Mouse (Mus musculus): ENCODE measurements around the gene Wars. TPM values are rescaled to one million over a fixed set of nuclear protein-coding genes. Genes with fewer than 3 reads are reported as not detected.
A peak's percentile ranks its signal among the peaks of the same experiment; 100 is the strongest.

The Wars gene
- polyA plus RNA-seq, 1 experiment from 2014 or later = 103 TPM

- Histone ChIP-seq H3K4me3 (peak overlapping the region; percentile 80), H3K27ac (peak overlapping the region; percentile 91)
- DNase-seq (ENCODE audit: low spot score) = no peak
Measured at GRCm38 (mm10) chr12:108836722-108837121, 57.3 kb downstream of the Wars start.

GRCm38 (mm10) chr12:108835840-108836409, 58.0 kb downstream of the Wars start, which contains the start of the genes Slc25a29 and Slc25a47:
TSS of gene Slc25a29 (minus strand) at chr12:108835883.
TSS of gene Slc25a47 (plus strand) at chr12:108836046.
- Histone ChIP-seq H3K9me3 (no peaks in the 10 kb centered on the region), H3K4me3 (peak within 1 kb of the TSS; percentile 80), H3K4me1 (peaks cover 40% of the 10 kb centered on the region), H3K27ac (peak within 1 kb of the TSS; percentile 91), H3K36me3 (peaks cover 14% of the 10 kb centered on the region), H3K27me3 (ENCODE audit: insufficient read depth, poor library complexity, severe bottlenecking) (peaks cover 5% of the 10 kb centered on the region; the same call in 1 of the 2 replicates)
- peak; percentile 98 for DNase-seq (ENCODE audit: low spot score)
- under 1% methylated on average over 52 of the region's 53 CpGs for WGBS

More at GRCm38 (mm10) chr12:108836722-108837121, 57.3 kb downstream of the Wars start:
- peaks cover 5% of the 10 kb centered on the region; the same call in 1 of the 2 replicates for H3K27me3 ChIP-seq (ENCODE audit: insufficient read depth, poor library complexity, severe bottlenecking)
- 52% methylated on average over 7 of the region's 7 CpGs for WGBS
- H3K9me3 ChIP-seq = no peaks in the 10 kb centered on the region
- H3K4me1 ChIP-seq = peaks cover 40% of the 10 kb centered on the region
- peaks cover 22% of the 10 kb centered on the region for H3K36me3 ChIP-seq

- H3K4me3 ChIP-seq = peak overlapping the region; percentile 80
- H3K9me3 ChIP-seq = no peaks in the 10 kb centered on the region
- DNase-seq (ENCODE audit: low spot score) = no peak
- peaks cover 40% of the 10 kb centered on the region for H3K4me1 ChIP-seq
- peak overlapping the region; percentile 91 for H3K27ac ChIP-seq
- peaks cover 11% of the 10 kb centered on the region for H3K36me3 ChIP-seq
- H3K27me3 ChIP-seq (ENCODE audit: insufficient read depth, poor library complexity, severe bottlenecking) = peaks cover 5% of the 10 kb centered on the region; the same call in 1 of the 2 replicates
- WGBS = 2% methylated on average over 51 of the region's 51 CpGs
Measured at GRCm38 (mm10) chr12:108835208-108835839, 58.6 kb downstream of the Wars start.

GRCm38 (mm10) chr12:108834786-108835185, 59.2 kb downstream of the Wars start:
- H3K4me1 ChIP-seq = peaks cover 40% of the 10 kb centered on the region
- H3K27ac ChIP-seq = no peak overlapping the region
- 46% methylated on average over 5 of the region's 5 CpGs for WGBS
- DNase-seq (ENCODE audit: low spot score) = no peak
- no peaks in the 10 kb centered on the region for H3K9me3 ChIP-seq
- peaks cover 5% of the 10 kb centered on the region; the same call in 1 of the 2 replicates for H3K27me3 ChIP-seq (ENCODE audit: insufficient read depth, poor library complexity, severe bottlenecking)
- peaks cover 11% of the 10 kb centered on the region for H3K36me3 ChIP-seq
- peak overlapping the region; percentile 80 for H3K4me3 ChIP-seq

GRCm38 (mm10) chr12:108834337-108834736, 59.6 kb downstream of the Wars start:
- WGBS = 87% methylated on average over 3 of the region's 3 CpGs
- H3K4me3 ChIP-seq = 0 out of 2 replicates have a peak overlapping the region, but pooled peaks have one; percentile 80

GRCm38 (mm10) chr12:108833408-108833807, 60.6 kb downstream of the Wars start:
- peaks cover 39% of the 10 kb centered on the region for H3K4me1 ChIP-seq
- WGBS = 82% methylated on average over 3 of the region's 3 CpGs
- DNase-seq (ENCODE audit: low spot score) = no peak
- H3K9me3 ChIP-seq = no peaks in the 10 kb centered on the region
- H3K27ac ChIP-seq = no peak overlapping the region
- no peak overlapping the region for H3K4me3 ChIP-seq
- H3K27me3 ChIP-seq (ENCODE audit: insufficient read depth, poor library complexity, severe bottlenecking) = peaks cover 5% of the 10 kb centered on the region; the same call in 1 of the 2 replicates
- H3K36me3 ChIP-seq = peaks cover 9% of the 10 kb centered on the region

More at GRCm38 (mm10) chr12:108834337-108834736, 59.6 kb downstream of the Wars start:
- DNase-seq (ENCODE audit: low spot score) = no peak
- H3K27me3 ChIP-seq (ENCODE audit: insufficient read depth, poor library complexity, severe bottlenecking) = peaks cover 5% of the 10 kb centered on the region; the same call in 1 of the 2 replicates
- no peak overlapping the region for H3K27ac ChIP-seq
- peaks cover 40% of the 10 kb centered on the region for H3K4me1 ChIP-seq
- peaks cover 11% of the 10 kb centered on the region for H3K36me3 ChIP-seq
- no peaks in the 10 kb centered on the region for H3K9me3 ChIP-seq

GRCm38 (mm10) chr12:108832851-108833250, 61.1 kb downstream of the Wars start:
- Histone ChIP-seq H3K36me3 (peaks cover 10% of the 10 kb centered on the region), H3K9me3 (no peaks in the 10 kb centered on the region), H3K27me3 (ENCODE audit: insufficient read depth, poor library complexity, severe bottlenecking) (peaks cover 5% of the 10 kb centered on the region; the same call in 1 of the 2 replicates), H3K4me3 (no peak overlapping the region), H3K27ac (no peak overlapping the region), H3K4me1 (peaks cover 33% of the 10 kb centered on the region)
- 89% methylated on average over 8 of the region's 8 CpGs for WGBS
- DNase-seq (ENCODE audit: low spot score) = no peak

- no peak overlapping the region for H3K27ac ChIP-seq
- 69% methylated on average over 9 of the region's 9 CpGs for WGBS
- H3K36me3 ChIP-seq = peaks cover 17% of the 10 kb centered on the region
- no peak overlapping the region for H3K4me3 ChIP-seq
- no peak for DNase-seq (ENCODE audit: low spot score)
- peaks cover 5% of the 10 kb centered on the region; the same call in 1 of the 2 replicates for H3K27me3 ChIP-seq (ENCODE audit: insufficient read depth, poor library complexity, severe bottlenecking)
- H3K4me1 ChIP-seq = peaks cover 31% of the 10 kb centered on the region
- no peaks in the 10 kb centered on the region for H3K9me3 ChIP-seq
Measured at GRCm38 (mm10) chr12:108831966-108832643, 61.9 kb downstream of the Wars start.

GRCm38 (mm10) chr12:108830358-108830757, 63.6 kb downstream of the Wars start:
- H3K36me3 ChIP-seq = peaks cover 28% of the 10 kb centered on the region
- DNase-seq (ENCODE audit: low spot score) = no peak
- H3K27me3 ChIP-seq (ENCODE audit: insufficient read depth, poor library complexity, severe bottlenecking) = peaks cover 5% of the 10 kb centered on the region; the same call in 1 of the 2 replicates
- 82% methylated on average over 6 of the region's 6 CpGs for WGBS
- H3K9me3 ChIP-seq = no peaks in the 10 kb centered on the region
- no peak overlapping the region for H3K4me3 ChIP-seq
- H3K4me1 ChIP-seq = peaks cover 17% of the 10 kb centered on the region
- no peak overlapping the region for H3K27ac ChIP-seq

- peaks cover 9% of the 10 kb centered on the region; the same call in 1 of the 2 replicates for H3K4me1 ChIP-seq
- H3K27ac ChIP-seq = no peak overlapping the region
- peaks cover 28% of the 10 kb centered on the region for H3K36me3 ChIP-seq
- no peaks in the 10 kb centered on the region for H3K9me3 ChIP-seq
- peaks cover 3% of the 10 kb centered on the region; the same call in 1 of the 2 replicates for H3K27me3 ChIP-seq (ENCODE audit: insufficient read depth, poor library complexity, severe bottlenecking)
- 85% methylated on average over 5 of the region's 5 CpGs for WGBS
- no peak overlapping the region for H3K4me3 ChIP-seq
- DNase-seq (ENCODE audit: low spot score) = no peak
Measured at GRCm38 (mm10) chr12:108829636-108830035, 64.3 kb downstream of the Wars start.

- peaks cover 28% of the 10 kb centered on the region for H3K36me3 ChIP-seq
- H3K27ac ChIP-seq = no peak overlapping the region
- WGBS = 96% methylated on average over 6 of the region's 6 CpGs
- H3K4me3 ChIP-seq = no peak overlapping the region
- no peaks in the 10 kb centered on the region for H3K9me3 ChIP-seq
- DNase-seq (ENCODE audit: low spot score) = no peak
- no peaks in the 10 kb centered on the region for H3K27me3 ChIP-seq (ENCODE audit: insufficient read depth, poor library complexity, severe bottlenecking)
- H3K4me1 ChIP-seq = 0 out of 2 replicates have a peak, but pooled peaks cover 6% of the 10 kb centered on the region
Measured at GRCm38 (mm10) chr12:108827641-108828040, 66.3 kb downstream of the Wars start.

- WGBS = 94% methylated on average over 28 of the region's 28 CpGs
- Histone ChIP-seq H3K9me3 (no peaks in the 10 kb centered on the region), H3K27me3 (ENCODE audit: insufficient read depth, poor library complexity, severe bottlenecking) (no peaks in the 10 kb centered on the region), H3K4me3 (no peak overlapping the region), H3K36me3 (peaks cover 28% of the 10 kb centered on the region), H3K27ac (no peak overlapping the region), H3K4me1 (0 out of 2 replicates have a peak, but pooled peaks cover 6% of the 10 kb centered on the region)
- no peak for DNase-seq (ENCODE audit: low spot score)
Measured at GRCm38 (mm10) chr12:108826958-108827535, 66.9 kb downstream of the Wars start.
